Mouse (Mus musculus): Measurements from ENCODE around the gene Rcor1. TPM values are rescaled to one million over a fixed set of nuclear protein-coding genes. Genes with fewer than 3 reads are reported as not detected.

The Rcor1 gene
- total and polyA plus RNA-seq, 3 experiments: 6.5 to 16.1 (median 8.3) TPM

- no peak overlapping the region for H3K9ac ChIP-seq (ENCODE audit: insufficient read depth, low read depth)
- H3K27ac ChIP-seq (ENCODE audit: insufficient read depth, low read depth): no peak overlapping the region
- in situ Hi-C loops (cut with MboI; ENCODE audit: low pct_ligation_motif_present, low pct_unique_long_range_greater_than_20kb, low sequenced_read_pairs): no loop called here
- H3K4me2 ChIP-seq (ENCODE audit: insufficient read depth, low read depth, poor library complexity, severe bottlenecking): no peak overlapping the region
- H3K4me1 ChIP-seq (ENCODE audit: control insufficient read depth in 1 of 2, insufficient read depth in 2 of 2): peaks cover 16 to 38% of the 10 kb centered on the region in 2 experiments
- dilution Hi-C loops (cut with MboI; ENCODE audit: extremely low pct_ligation_motif_present, extremely low pct_unique_long_range_greater_than_20kb, low sequenced_read_pairs): no loop called here
- TF ChIP-seq POLR2AphosphoS2 (IDR thresholded peaks at IDR 0.05; ENCODE audit: low read depth, low read length) (no peak), USF2 (conservative IDR thresholded peaks at IDR 0.05; ENCODE audit: low read depth, low read length) (peak; percentile 50), E2F4 (IDR thresholded peaks at IDR 0.05; ENCODE audit: insufficient replicate concordance, low read depth, low read length) (no peak), ELF1 (IDR thresholded peaks at IDR 0.05; ENCODE audit: low read depth, low read length) (no peak), TCF12 (IDR thresholded peaks at IDR 0.05; ENCODE audit: low read depth, low read length) (no peak), JUN (IDR thresholded peaks at IDR 0.05; ENCODE audit: insufficient read depth, low read depth, low read length) (no peak)
- H3K9me3 ChIP-seq (replicated peaks; ENCODE audit: low read length): no peaks in the 10 kb centered on the region
- H3K27me3 ChIP-seq (replicated peaks): no peaks in the 10 kb centered on the region
- H3K36me3 ChIP-seq (replicated peaks in 1 of 2; ENCODE audit: control insufficient read depth in 1 of 2, insufficient read depth in 1 of 2, low read length in 1 of 2): no peaks in the 10 kb centered on the region
- no peaks in the 10 kb centered on the region for H3K79me2 ChIP-seq (replicated peaks; ENCODE audit: control insufficient read depth, extremely low read depth, insufficient read depth, poor library complexity, severe bottlenecking)
- no peak for DNase-seq (ENCODE audit: extremely low read depth)
- no peak overlapping the region for H3K4me3 ChIP-seq (replicated peaks in 1 of 3; ENCODE audit: low read depth in 2 of 3, low read length in 2 of 3, poor library complexity in 1 of 3)
These were observed 113.4 kb downstream of the Rcor1 start for GRCm38 (mm10) chr12:111152579-111152978.

- dilution Hi-C loops (cut with MboI; ENCODE audit: extremely low pct_ligation_motif_present, extremely low pct_unique_long_range_greater_than_20kb, low sequenced_read_pairs): no loop called here
- Histone ChIP-seq H3K9me3 (replicated peaks; ENCODE audit: low read length) (no peaks in the 10 kb centered on the region), H3K36me3 (replicated peaks in 1 of 2; ENCODE audit: control insufficient read depth in 1 of 2, insufficient read depth in 1 of 2, low read length in 1 of 2) (peaks cover 0 to 1% of the 10 kb centered on the region in 2 experiments), H3K27ac (ENCODE audit: insufficient read depth, low read depth) (no peak overlapping the region), H3K4me2 (ENCODE audit: insufficient read depth, low read depth, poor library complexity, severe bottlenecking) (no peak overlapping the region), H3K27me3 (replicated peaks) (no peaks in the 10 kb centered on the region), H3K4me3 (replicated peaks in 1 of 3; ENCODE audit: low read depth in 2 of 3, low read length in 2 of 3, poor library complexity in 1 of 3) (no peak overlapping the region), H3K4me1 (ENCODE audit: control insufficient read depth in 1 of 2, insufficient read depth in 2 of 2) (peaks cover 21 to 40% of the 10 kb centered on the region in 2 experiments), H3K9ac (ENCODE audit: insufficient read depth, low read depth) (no peak overlapping the region), H3K79me2 (replicated peaks; ENCODE audit: control insufficient read depth, extremely low read depth, insufficient read depth, poor library complexity, severe bottlenecking) (no peaks in the 10 kb centered on the region; the same call in 1 of the 2 replicates)
- TF ChIP-seq IRF4 (IDR thresholded peaks at IDR 0.05; ENCODE audit: low read depth, low read length): no peak
- no peak for TF ChIP-seq NELFE (IDR thresholded peaks at IDR 0.05; ENCODE audit: low read depth, low read length)
- no peak for DNase-seq (ENCODE audit: extremely low read depth)
- in situ Hi-C loops (cut with MboI; ENCODE audit: low pct_ligation_motif_present, low pct_unique_long_range_greater_than_20kb, low sequenced_read_pairs): no loop called here
These were observed 114.0 kb downstream of the Rcor1 start for GRCm38 (mm10) chr12:111152981-111153710.

- no peak for TF ChIP-seq ZNF384 (IDR thresholded peaks at IDR 0.05; ENCODE audit: low read depth, low read length)
- no peak for TF ChIP-seq TCF12 (IDR thresholded peaks at IDR 0.05; ENCODE audit: low read depth, low read length)
- no peak overlapping the region for H3K27ac ChIP-seq (ENCODE audit: insufficient read depth, low read depth)
- H3K9ac ChIP-seq (ENCODE audit: insufficient read depth, low read depth): no peak overlapping the region
- dilution Hi-C loops (cut with MboI; ENCODE audit: extremely low pct_ligation_motif_present, extremely low pct_unique_long_range_greater_than_20kb, low sequenced_read_pairs): no loop called here
- in situ Hi-C loops (cut with MboI; ENCODE audit: low pct_ligation_motif_present, low pct_unique_long_range_greater_than_20kb, low sequenced_read_pairs): no loop called here
- no peaks in the 10 kb centered on the region; the same call in 1 of the 2 replicates for H3K79me2 ChIP-seq (replicated peaks; ENCODE audit: control insufficient read depth, extremely low read depth, insufficient read depth, poor library complexity, severe bottlenecking)
- H3K4me1 ChIP-seq (ENCODE audit: control insufficient read depth in 1 of 2, insufficient read depth in 2 of 2): peaks cover 15 to 40% of the 10 kb centered on the region in 2 experiments
- no peak for DNase-seq (ENCODE audit: extremely low read depth)
- H3K4me3 ChIP-seq (replicated peaks in 1 of 3; ENCODE audit: low read depth in 2 of 3, low read length in 2 of 3, poor library complexity in 1 of 3): no peak overlapping the region
- H3K36me3 ChIP-seq (replicated peaks in 1 of 2; ENCODE audit: control insufficient read depth in 1 of 2, insufficient read depth in 1 of 2, low read length in 1 of 2): peaks cover 0 to 2% of the 10 kb centered on the region in 2 experiments
- H3K4me2 ChIP-seq (ENCODE audit: insufficient read depth, low read depth, poor library complexity, severe bottlenecking): no peak overlapping the region
- no peaks in the 10 kb centered on the region for H3K27me3 ChIP-seq (replicated peaks)
- no peaks in the 10 kb centered on the region for H3K9me3 ChIP-seq (replicated peaks; ENCODE audit: low read length)
These were observed 114.8 kb downstream of the Rcor1 start for GRCm38 (mm10) chr12:111153946-111154345.

All from CH12.LX (cell line).